Mouse (Mus musculus) left cerebral cortex, postnatal 4 days (tissue): ENCODE measurements around the gene Suclg1. TPM values are rescaled to one million over a fixed set of nuclear protein-coding genes. Genes with fewer than 3 reads are reported as not detected.

Source experiments
- DNase-seq: peaks from one replicate; pipeline ENCODE4 v3.0.0-alpha.2; 2022
- intact Hi-C: fragments of 180-260 bp; cut with DNase I; formaldehyde crosslinking; loops from one replicate; pipeline ENCODE4 v1.15.1; 2025
- total RNA-seq, 2 experiments: library from RNA; stranded (reverse); gene quantifications; 2 replicates each; pipeline ENCODE4 v1.2.3; 2021

The Suclg1 gene
- total RNA-seq, result 10 to 100 TPM; 66.5 to 79.5 TPM

GRCm38 (mm10) chr6:73248237-73249048 lies at the start of gene Suclg1:
Gene Suclg1 (plus strand): TSS chr6:73248382.
- DNase-seq, result peak; percentile 89
- intact Hi-C loops, result no loop called here

- intact Hi-C loops, result no loop called here
- DNase-seq, result no peak
Observed at GRCm38 (mm10) chr6:73203724-73204123, 44.5 kb upstream of the Suclg1 start.

- no peak for DNase-seq
- intact Hi-C loops, result no loop called here
Observed at GRCm38 (mm10) chr6:73204937-73205336, 43.2 kb upstream of the Suclg1 start.

- DNase-seq, result no peak
- intact Hi-C loops, result no loop called here
Observed at GRCm38 (mm10) chr6:73209598-73209997, 38.6 kb upstream of the Suclg1 start.

- intact Hi-C loops, result no loop called here
- DNase-seq, result no peak
Observed at GRCm38 (mm10) chr6:73210445-73210972, 37.7 kb upstream of the Suclg1 start.

GRCm38 (mm10) chr6:73211036-73211435 lies 37.1 kb upstream of the Suclg1 start:
- intact Hi-C loops, result no loop called here
- DNase-seq, result no peak

GRCm38 (mm10) chr6:73211602-73212001 lies 36.6 kb upstream of the Suclg1 start:
- intact Hi-C loops, result no loop called here
- no peak for DNase-seq

- DNase-seq, result peak; percentile 89
- intact Hi-C loops, result loop anchor here (10.0 kb wide), 1 partner anchor 577 kb away; no protein-coding TSS in a partner anchor
Observed at GRCm38 (mm10) chr6:73221189-73221957, 26.8 kb upstream of the Suclg1 start, which contains the start of gene Dnah6. Gene Dnah6 (minus strand): TSS chr6:73221651.

- intact Hi-C loops, result loop anchor here (10.0 kb wide), 1 partner anchor 577 kb away; no protein-coding TSS in a partner anchor
- DNase-seq, result no peak
Observed at GRCm38 (mm10) chr6:73221958-73222735, 26.0 kb upstream of the Suclg1 start.

- intact Hi-C loops, result loop anchor here (10.0 kb wide), 1 partner anchor 578 kb away; no protein-coding TSS in a partner anchor
Observed at GRCm38 (mm10) chr6:73222841-73223526, 25.2 kb upstream of the Suclg1 start.

GRCm38 (mm10) chr6:73227376-73228158 lies 20.6 kb upstream of the Suclg1 start:
- intact Hi-C loops, result loop anchor here (5.0 to 10.0 kb wide), 2 partner anchors 285 to 583 kb away; no protein-coding TSS in a partner anchor
- DNase-seq, result no peak

More at GRCm38 (mm10) chr6:73222841-73223526, 25.2 kb upstream of the Suclg1 start:
- DNase-seq, result peak; percentile 66

GRCm38 (mm10) chr6:73228408-73228807 lies 19.8 kb upstream of the Suclg1 start:
- DNase-seq, result no peak
- intact Hi-C loops, result loop anchor here (5.0 to 10.0 kb wide), 2 partner anchors 286 to 584 kb away; no protein-coding TSS in a partner anchor

- intact Hi-C loops, result loop anchor here (5.0 to 10.0 kb wide), 2 partner anchors 287 to 584 kb away; no protein-coding TSS in a partner anchor
- no peak for DNase-seq
Observed at GRCm38 (mm10) chr6:73228881-73229280, 19.3 kb upstream of the Suclg1 start.

- DNase-seq, result no peak
- intact Hi-C loops, result no loop called here
Observed at GRCm38 (mm10) chr6:73232152-73232584, 16.0 kb upstream of the Suclg1 start.

- no peak for DNase-seq
- intact Hi-C loops, result no loop called here
Observed at GRCm38 (mm10) chr6:73233202-73233726, 14.9 kb upstream of the Suclg1 start.

- intact Hi-C loops, result no loop called here
- DNase-seq, result no peak
Observed at GRCm38 (mm10) chr6:73234302-73234900, 13.8 kb upstream of the Suclg1 start.

- no peak for DNase-seq
- intact Hi-C loops, result no loop called here
Observed at GRCm38 (mm10) chr6:73235650-73236049, 12.5 kb upstream of the Suclg1 start.

- intact Hi-C loops, result no loop called here
- DNase-seq, result no peak
Observed at GRCm38 (mm10) chr6:73246821-73247220, 1.4 kb upstream of the Suclg1 start.
